Mouse (Mus musculus) liver, adult 2 months (tissue): Measurements from ENCODE around the gene Ift43. TPM values are rescaled to one million over a fixed set of nuclear protein-coding genes. Genes with fewer than 3 reads are reported as not detected.

Source experiments
- DNase-seq: peaks from one replicate; pipeline ENCODE4 v3.0.0-alpha.2; 2011; ENCODE audit warnings: low read depth, low spot score; ENCODE audit errors: extremely low read depth
- H3K27ac ChIP-seq: fragments of 200-500 bp; replicated peaks from 2 replicates; pipeline ENCODE4 v1.5.1; 2012; ENCODE audit warnings: low read depth, mild to moderate bottlenecking, control low read depth, inconsistent platforms, low read length; ENCODE audit not compliant: insufficient read depth
- H3K27me3 ChIP-seq: fragments of 200-500 bp; 2 replicates; pipeline ENCODE4 v1.6.1; 2012; ENCODE audit warnings: mild to moderate bottlenecking, moderate library complexity, low read length, inconsistent platforms; ENCODE audit not compliant: control insufficient read depth, insufficient read depth
- H3K36me3 ChIP-seq: fragments of 200-500 bp; 2 replicates; pipeline ENCODE4 v1.6.1; 2012; ENCODE audit warnings: low read length, inconsistent platforms; ENCODE audit not compliant: control insufficient read depth, insufficient read depth
- H3K4me1 ChIP-seq: fragments of 200-500 bp; 2 replicates; pipeline ENCODE4 v1.6.1; 2011; ENCODE audit warnings: low read length; ENCODE audit not compliant: control insufficient read depth, insufficient read depth
- H3K4me3 ChIP-seq: fragments of 200-500 bp; 2 replicates; pipeline ENCODE4 v1.5.1; 2011; ENCODE audit warnings: low read depth, mild to moderate bottlenecking, control low read depth, low read length, moderate library complexity; ENCODE audit not compliant: insufficient read depth
- H3K79me2 ChIP-seq: fragments of 200-500 bp; 2 replicates; pipeline ENCODE4 v1.6.1; 2012; ENCODE audit warnings: inconsistent platforms, mild to moderate bottlenecking, low read length, moderate library complexity; ENCODE audit not compliant: control insufficient read depth, insufficient read depth
- H3K9ac ChIP-seq: fragments of 200-500 bp; 2 replicates; pipeline ENCODE4 v1.6.1; 2012; ENCODE audit warnings: low read depth, mild to moderate bottlenecking, control low read depth, inconsistent platforms, low read length
- CTCF ChIP-seq: fragments of 200-500 bp; IDR thresholded peaks from 2 replicates; pipeline ENCODE4 v1.5.1; 2011; ENCODE audit warnings: low read depth, low read length, control low read depth
- POLR2A ChIP-seq: fragments of 200-500 bp; IDR thresholded peaks from 2 replicates; pipeline ENCODE4 v1.6.1; 2011; ENCODE audit warnings: low read length, control low read depth; ENCODE audit not compliant: insufficient read depth; ENCODE audit errors: extremely low read depth
- WGBS: fragments of 180-500 bp; shearing (Covaris S2); methylation state at CpG from one replicate; pipeline ENCODE4 v1.1.7; 2018; 5-methylcytosine and 5-hydroxymethylcytosine counted together
- polyA plus RNA-seq: library from polyadenylated mRNA; depleted of rRNA; stranded (reverse); fragments of >200 nt; gene quantifications from 2 replicates; pipeline ENCODE4 v1.2.3, GENCODE M21; 2012
- total RNA-seq: library from RNA; depleted of rRNA; stranded (reverse); fragments of >200 nt; gene quantifications from 2 replicates; pipeline ENCODE4 v1.2.3, GENCODE M21; 2014

Ift43 gene
- total and polyA plus RNA-seq, 2 experiments, result 3.5 to 4.5 TPM

DNA sequence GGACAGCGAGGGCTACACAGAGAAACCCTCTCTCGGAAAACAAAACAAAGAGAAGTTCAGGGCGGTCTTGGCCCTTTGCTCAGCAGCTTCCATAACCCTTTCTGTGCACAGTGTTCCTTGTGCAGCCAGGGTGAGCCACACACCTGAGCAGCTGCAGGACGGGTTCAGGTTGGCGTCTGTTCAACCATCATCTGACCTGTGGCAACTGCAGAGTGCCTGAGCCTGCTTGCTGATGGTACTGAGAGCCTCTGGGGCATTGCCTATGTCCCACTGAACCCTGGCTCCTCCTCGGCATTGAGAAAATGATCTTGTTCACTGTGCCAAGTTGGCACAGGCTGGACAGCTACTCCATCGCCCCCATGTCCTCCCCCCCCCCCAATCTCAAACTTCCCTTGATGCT, 7.0 kb upstream of the Ift43 start:
- H3K4me3 ChIP-seq, result no peak overlapping the region
- no peaks in the 10 kb centered on the region for H3K4me1 ChIP-seq
- WGBS, result 81% methylated on average over 7 of the region's 7 CpGs
- H3K36me3 ChIP-seq, result no peaks in the 10 kb centered on the region
- H3K79me2 ChIP-seq, result no peaks in the 10 kb centered on the region
- DNase-seq, result no peak
- H3K27me3 ChIP-seq, result 0 out of 2 replicates have a peak, but pooled peaks cover 3% of the 10 kb centered on the region
- H3K27ac ChIP-seq, result no peak overlapping the region
- no peak overlapping the region for H3K9ac ChIP-seq
- TF ChIP-seq POLR2A, result no peak
- no peak for TF ChIP-seq CTCF

DNA sequence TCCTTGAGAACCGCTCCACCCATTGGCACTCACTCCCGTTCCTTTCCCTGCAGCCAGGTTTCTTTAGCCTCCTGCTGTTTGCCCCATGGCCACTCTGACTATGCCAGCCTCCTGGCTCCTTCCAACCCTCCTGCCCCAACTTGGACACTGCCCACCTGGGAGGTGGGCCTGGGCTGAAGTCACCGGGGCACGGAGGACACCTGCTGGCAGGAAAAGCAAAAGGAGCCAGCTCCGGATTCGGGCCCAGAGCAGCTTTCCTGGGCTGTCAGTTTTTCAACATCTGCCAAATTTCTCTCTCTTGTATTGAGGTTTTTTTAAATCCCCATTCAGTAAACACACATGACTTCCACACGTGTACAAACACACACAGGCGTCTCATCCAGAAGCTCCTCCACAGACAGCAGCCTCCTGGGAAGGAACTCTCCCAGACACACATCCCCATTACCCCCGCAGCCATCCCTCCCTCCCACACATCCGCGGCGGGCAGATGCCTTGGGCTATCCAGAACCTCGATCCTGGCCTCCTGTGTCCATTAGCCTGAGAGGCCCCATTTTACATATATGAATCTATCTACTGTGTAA, 5.9 kb upstream of the Ift43 start:
- Histone ChIP-seq H3K27me3 (0 out of 2 replicates have a peak, but pooled peaks cover 3% of the 10 kb centered on the region), H3K4me1 (no peaks in the 10 kb centered on the region), H3K79me2 (no peaks in the 10 kb centered on the region), H3K36me3 (no peaks in the 10 kb centered on the region), H3K27ac (no peak overlapping the region), H3K9ac (no peak overlapping the region), H3K4me3 (no peak overlapping the region)
- no peak for DNase-seq
- no peak for TF ChIP-seq POLR2A
- TF ChIP-seq CTCF, result peak; percentile 23; the same call in 1 of the 2 replicates
- 25% methylated on average over 13 of the region's 13 CpGs for WGBS

DNA sequence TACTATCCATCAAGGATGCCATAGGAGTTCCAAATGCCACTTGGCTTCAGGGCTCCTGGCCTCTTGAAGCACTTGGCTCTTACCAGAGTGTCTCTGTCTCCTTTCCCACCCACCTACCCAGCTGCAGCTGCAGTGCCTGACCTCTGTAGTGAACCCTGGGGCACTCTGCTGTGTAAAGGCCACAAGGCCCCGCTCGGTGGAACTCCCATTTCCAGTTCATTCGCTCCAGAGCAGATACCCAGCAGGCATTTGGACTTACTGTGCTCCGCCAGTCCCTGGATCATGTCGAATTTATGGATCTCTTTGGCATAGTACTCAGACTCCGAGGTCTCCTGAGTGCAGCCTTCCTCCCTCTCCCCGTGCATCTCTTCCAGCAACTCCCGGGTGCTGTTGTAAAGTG, 5.0 kb upstream of the Ift43 start:
- H3K27ac ChIP-seq, result no peak overlapping the region
- WGBS, result 65% methylated on average over 8 of the region's 8 CpGs
- peaks cover 2% of the 10 kb centered on the region; the same call in 1 of the 2 replicates for H3K4me1 ChIP-seq
- H3K9ac ChIP-seq, result peak overlapping the region; percentile 17; the same call in 1 of the 2 replicates
- TF ChIP-seq CTCF, result no peak
- no peak for TF ChIP-seq POLR2A
- H3K36me3 ChIP-seq, result no peaks in the 10 kb centered on the region
- H3K27me3 ChIP-seq, result 0 out of 2 replicates have a peak, but pooled peaks cover 3% of the 10 kb centered on the region
- no peak for DNase-seq
- H3K4me3 ChIP-seq, result peak overlapping the region; percentile 14
- no peaks in the 10 kb centered on the region for H3K79me2 ChIP-seq

DNA sequence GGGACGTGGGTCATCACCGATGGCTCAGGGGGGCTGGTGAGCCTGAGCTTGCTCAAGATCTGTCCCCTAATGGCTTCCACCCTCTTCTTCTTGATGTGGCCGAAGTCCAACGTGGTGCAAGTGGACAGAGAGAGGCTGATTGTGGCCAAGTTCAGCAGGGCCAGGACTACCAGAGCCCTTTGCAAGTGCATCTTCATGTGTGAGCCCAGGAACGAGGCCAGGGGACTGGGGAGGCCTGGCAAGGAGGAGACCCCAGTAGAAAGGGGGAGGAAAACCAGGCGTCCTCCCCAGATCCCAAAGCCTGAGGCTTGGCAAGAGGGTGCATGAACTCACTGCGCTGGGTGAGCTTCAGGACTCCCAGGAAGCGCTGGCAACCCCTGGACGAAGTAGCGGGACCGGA, 4.6 kb upstream of the Ift43 start:
- no peak for DNase-seq
- no peaks in the 10 kb centered on the region for H3K36me3 ChIP-seq
- H3K9ac ChIP-seq, result peak overlapping the region; percentile 17; the same call in 1 of the 2 replicates
- H3K4me1 ChIP-seq, result peaks cover 2% of the 10 kb centered on the region; the same call in 1 of the 2 replicates
- H3K4me3 ChIP-seq, result peak overlapping the region; percentile 28
- H3K27me3 ChIP-seq, result 0 out of 2 replicates have a peak, but pooled peaks cover 3% of the 10 kb centered on the region
- WGBS, result 61% methylated on average over 11 of the region's 11 CpGs
- H3K79me2 ChIP-seq, result no peaks in the 10 kb centered on the region
- no peak for TF ChIP-seq CTCF
- TF ChIP-seq POLR2A, result no peak
- no peak overlapping the region for H3K27ac ChIP-seq

DNA sequence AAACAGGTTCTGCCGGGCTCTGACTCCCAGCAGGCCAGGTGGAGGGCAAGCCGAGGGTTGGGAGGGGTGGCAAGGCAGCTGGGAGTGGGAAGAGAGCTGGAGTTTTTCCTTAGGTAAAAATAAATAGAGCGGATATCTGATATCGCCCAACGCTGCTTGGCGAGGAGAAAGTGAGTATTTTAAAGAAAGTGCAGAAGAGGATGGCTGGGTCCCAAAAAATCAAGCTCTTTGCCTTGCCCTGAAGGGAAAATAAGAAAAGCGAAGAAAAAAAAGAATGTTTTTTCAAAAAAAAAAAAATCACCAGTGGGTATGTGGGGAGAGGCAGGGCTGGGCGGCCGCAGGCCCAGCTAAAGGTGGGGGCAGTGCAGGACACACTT, 4.2 kb upstream of the Ift43 start:
- no peak for DNase-seq
- Histone ChIP-seq H3K4me3 (peak overlapping the region; percentile 62), H3K9ac (peak overlapping the region; percentile 3; the same call in 1 of the 2 replicates), H3K36me3 (no peaks in the 10 kb centered on the region), H3K79me2 (no peaks in the 10 kb centered on the region), H3K4me1 (peaks cover 2% of the 10 kb centered on the region; the same call in 1 of the 2 replicates), H3K27ac (no peak overlapping the region), H3K27me3 (0 out of 2 replicates have a peak, but pooled peaks cover 3% of the 10 kb centered on the region)
- 65% methylated on average over 9 of the region's 9 CpGs for WGBS
- TF ChIP-seq CTCF (no peak), POLR2A (no peak)

DNA sequence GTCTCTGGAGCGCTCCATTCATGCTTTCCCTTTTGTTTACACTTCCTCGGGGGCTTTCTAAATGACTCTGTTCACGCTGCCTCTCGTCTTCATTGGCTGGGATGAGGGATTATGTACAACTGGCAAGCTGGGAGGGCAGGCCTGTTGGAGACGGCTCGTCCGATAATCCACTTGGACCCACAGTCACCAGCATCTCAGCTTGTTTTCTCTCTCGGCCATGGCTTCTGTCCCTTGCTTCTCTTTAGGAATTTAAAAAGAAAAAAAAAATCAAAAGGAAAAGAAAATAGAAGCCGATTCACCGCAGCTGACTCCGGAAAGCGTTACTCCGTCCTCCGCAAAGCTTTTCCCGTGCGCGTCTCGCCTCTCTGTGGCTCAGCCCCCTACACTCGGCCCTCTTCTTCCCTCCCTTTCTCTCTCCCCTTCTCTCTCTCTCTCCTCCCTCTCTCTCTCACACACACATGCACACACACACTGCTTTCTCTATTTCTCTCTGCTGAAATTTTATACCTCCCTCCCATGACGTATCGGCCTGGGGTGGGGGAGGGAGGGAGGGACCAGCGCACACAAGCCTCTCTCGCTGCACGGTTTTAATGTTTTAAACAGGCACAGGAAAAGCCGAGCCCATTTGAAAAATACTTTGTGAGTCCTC, 3.7 kb upstream of the Ift43 start, which contains the start of gene Tgfb3:
Gene Tgfb3 (minus strand): TSS at position 489 of the 649 bp plus-strand sequence.
- Histone ChIP-seq H3K36me3 (no peaks in the 10 kb centered on the region), H3K27me3 (0 out of 2 replicates have a peak, but pooled peaks cover 3% of the 10 kb centered on the region), H3K4me3 (peak within 1 kb of the TSS; percentile 62), H3K27ac (no peak within 1 kb of the TSS), H3K79me2 (no peaks in the 10 kb centered on the region), H3K9ac (peak within 1 kb of the TSS; percentile 68), H3K4me1 (peaks cover 2% of the 10 kb centered on the region; the same call in 1 of the 2 replicates)
- TF ChIP-seq POLR2A, result no peak
- no peak for TF ChIP-seq CTCF
- no peak for DNase-seq
- WGBS, result 4% methylated on average over 25 of the region's 25 CpGs
